Mouse (Mus musculus) megakaryocyte, embryonic 14.5 days (primary cell): ENCODE data around the gene Mast4.

Source experiments
- FLI1 ChIP-seq: IDR thresholded peaks from 2 replicates; pipeline ENCODE4 v1.6.1; 2012; ENCODE audit warnings: low read length, inconsistent platforms, mixed read lengths
- GATA1 ChIP-seq: IDR thresholded peaks from 3 replicates; pipeline ENCODE4 v1.6.1; 2012; ENCODE audit warnings: mixed read lengths, low read length, inconsistent platforms, borderline replicate concordance

- TF ChIP-seq FLI1, result no peak
- no peak for TF ChIP-seq GATA1
Observed at GRCm38 (mm10) chr13:102864840-102865239, 469.5 kb downstream of the Mast4 start.
